Mouse (Mus musculus): ENCODE data around the gene Btbd35f28. TPM values are rescaled to one million over a fixed set of nuclear protein-coding genes. Genes with fewer than 3 reads are reported as not detected.

Btbd35f28 gene
- total RNA-seq (2023): not detected

GRCm38 (mm10) chrX:4196276-4196675 lies at the start of gene Btbd35f28:
Btbd35f28 (plus strand) TSS chrX:4196576.

Other genes starting within 250 kb of the Btbd35f28 start
- gene Btbd35f16, start 239.6 kb upstream of the Btbd35f28 start, total RNA-seq (2023): not detected
- not detected for gene Btbd35f3, start 158.9 kb upstream of the Btbd35f28 start, total RNA-seq (2023)
- gene Btbd35f20, start 94.7 kb downstream of the Btbd35f28 start, total RNA-seq (2023): not detected
- not detected for gene Btbd35f17, start 174.1 kb downstream of the Btbd35f28 start, total RNA-seq (2023)

Measured in CD8-positive naive resting alpha-beta T cell, adult 57 days (primary cell).